Mouse (Mus musculus) monocyte, adult 2 months (primary cell): ENCODE data around the gene Lsm6.

Experiments
- DNase-seq, 2 experiments: peaks; one replicate each; pipeline ENCODE4 v3.0.0; 2022; ENCODE audit warnings: low spot score in 2 of 2, low read depth in 1 of 2

The Lsm6 gene

DNA sequence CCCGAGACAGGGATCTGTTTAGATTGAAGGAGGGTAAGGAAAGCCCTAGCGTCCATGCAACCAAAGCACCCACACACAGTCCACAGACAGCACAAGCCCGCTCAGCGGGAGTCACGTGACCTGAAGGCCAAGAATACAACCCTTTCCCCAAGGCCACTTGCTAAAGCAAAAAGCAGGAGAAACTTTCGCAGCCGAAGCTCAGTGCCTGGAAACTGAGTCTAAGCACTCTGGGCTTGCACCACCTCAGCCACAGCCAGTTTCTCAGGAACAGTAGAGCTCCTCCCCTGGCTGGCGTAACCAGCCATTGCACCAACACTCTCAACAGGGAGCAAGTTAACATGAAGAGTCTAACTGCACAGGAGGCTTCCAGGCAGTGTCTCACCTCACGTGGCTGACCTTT, 13.7 kb downstream of the Lsm6 start:
- DNase-seq, result no peak

DNA sequence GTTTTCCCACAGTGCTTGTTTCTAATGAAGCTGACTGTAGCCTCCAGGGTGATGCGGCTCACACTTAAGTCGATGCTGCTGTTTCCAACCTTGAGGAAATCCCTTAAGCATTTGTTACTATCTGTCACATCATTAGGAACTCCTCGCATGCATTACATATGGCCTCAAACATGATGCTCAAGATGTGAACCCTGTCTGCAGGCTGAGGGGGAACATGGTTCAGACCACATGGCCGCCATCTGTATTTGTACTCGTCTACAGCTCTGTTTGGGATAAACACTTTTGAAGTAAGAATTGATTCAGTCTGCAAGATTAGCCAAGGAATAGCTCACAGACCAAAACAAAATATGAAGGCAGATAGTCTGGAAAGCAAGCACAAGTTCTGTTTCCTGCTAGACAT, 14.9 kb downstream of the Lsm6 start:
- DNase-seq, result no peak

DNA sequence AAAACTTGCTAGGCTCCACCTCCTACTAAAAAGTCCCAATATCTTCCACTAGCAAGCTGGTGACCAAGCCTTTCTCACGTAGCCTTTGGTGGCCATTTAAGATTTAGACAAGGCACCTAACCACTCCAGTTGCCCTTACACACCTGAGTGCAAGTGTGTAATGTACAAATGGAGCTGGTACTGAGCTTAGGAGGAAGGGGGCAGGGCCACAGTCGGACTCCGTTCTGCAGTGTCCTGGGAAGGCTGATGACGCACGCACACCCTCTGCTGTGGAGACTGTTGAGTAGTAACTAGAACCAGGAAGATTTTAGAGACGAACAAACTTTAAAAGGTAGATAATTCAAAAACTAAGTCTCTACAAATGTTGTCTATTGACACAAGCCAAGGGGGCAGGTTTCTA, 19.7 kb downstream of the Lsm6 start:
- DNase-seq, result no peak

DNA sequence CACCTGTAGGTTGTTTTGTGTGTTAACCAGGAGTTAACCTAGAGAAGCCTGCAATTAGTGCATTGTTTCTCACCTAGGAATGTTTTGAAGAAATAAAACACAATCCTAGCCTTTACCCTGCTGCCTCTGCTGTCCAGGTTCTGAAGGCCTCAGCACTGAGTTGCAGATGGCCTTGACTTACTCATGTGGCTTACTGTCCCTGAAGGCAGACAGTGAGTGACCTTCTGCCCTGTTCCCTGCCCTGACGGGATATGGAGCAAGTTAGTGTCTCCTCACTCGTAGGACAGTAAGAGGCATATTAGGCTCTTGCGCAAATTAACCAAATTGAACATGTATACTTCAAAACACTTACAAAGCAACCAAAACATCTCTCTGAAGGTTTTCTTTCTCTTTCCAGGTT, 22.3 kb downstream of the Lsm6 start:
- no peak for DNase-seq

DNA sequence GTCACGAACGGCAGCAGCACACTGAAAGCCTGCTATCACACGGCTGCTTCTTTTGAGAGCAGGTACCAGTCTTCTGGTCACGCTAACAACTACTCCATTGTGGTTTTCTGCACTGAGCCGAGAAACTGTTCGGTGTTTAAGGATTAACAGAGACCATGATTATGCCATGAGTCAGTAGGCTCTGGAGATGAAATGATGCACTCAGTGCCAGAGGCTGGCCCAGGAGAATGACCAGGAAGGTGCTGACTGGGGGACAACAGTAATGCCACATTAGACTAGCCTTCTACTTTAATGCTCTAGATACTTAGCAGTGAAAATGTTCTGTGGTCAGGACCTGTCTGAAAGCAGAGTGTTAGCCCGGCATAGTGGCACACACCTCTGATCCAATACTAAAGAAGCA, 23.0 kb downstream of the Lsm6 start:
- DNase-seq, result no peak

DNA sequence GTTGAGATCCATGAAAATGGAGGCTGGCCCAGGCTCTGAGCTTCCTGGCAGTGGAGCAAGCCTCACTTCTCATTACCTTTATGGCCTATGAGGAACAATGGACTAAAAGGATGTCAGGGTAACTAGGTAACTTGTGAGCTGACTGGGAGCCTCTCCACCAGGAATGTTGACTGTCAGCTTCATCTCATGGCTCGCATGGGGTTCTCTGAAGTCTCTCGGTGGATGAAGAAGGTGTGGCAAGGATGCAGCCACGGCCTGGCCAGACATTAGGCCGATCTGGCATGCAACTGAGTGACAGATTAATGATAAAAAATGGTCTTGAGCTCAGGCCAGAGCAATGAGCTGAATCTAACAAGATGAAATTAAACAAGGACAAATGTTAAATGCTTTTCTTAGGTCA, 27.7 kb downstream of the Lsm6 start:
- DNase-seq, result no peak

DNA sequence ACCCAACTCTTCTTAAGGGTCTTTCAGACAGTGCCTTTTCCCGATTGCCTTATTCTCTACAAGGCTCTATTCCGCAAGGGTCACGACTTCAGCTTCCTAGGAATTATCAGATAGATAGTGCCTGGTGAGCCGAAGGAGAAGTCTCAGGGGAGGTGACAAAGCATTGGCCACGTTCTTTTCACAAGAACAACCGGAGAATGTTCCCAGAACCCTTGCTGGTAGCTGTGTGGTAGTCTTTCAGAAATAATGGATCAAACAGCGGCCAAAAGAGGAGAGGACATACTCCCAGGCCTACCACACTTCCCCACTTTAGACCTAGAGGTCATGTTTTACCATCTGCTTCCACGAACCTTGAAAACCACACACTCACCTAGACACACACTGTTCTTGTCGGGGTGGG, 44.1 kb downstream of the Lsm6 start:
- no peak for DNase-seq

DNA sequence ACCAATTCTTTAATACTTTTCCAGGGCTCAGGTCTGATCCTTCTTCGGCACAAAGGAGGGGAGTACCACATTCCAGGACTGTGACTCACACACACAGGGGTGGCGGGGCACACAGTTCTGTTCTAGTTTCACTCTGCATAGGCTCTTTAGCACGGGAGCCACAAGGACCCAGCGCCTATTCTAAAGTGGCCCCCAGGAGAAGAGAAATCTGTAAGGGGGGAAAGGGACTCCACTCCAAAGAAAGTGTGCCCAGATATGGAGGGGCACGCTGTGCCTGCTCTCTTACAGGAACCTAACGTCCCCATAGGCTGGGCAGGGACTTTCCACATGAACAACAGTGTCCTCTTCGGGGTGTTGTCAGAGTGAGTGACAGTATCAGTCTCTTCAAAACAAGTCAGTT, 49.7 kb downstream of the Lsm6 start:
- DNase-seq, result no peak

DNA sequence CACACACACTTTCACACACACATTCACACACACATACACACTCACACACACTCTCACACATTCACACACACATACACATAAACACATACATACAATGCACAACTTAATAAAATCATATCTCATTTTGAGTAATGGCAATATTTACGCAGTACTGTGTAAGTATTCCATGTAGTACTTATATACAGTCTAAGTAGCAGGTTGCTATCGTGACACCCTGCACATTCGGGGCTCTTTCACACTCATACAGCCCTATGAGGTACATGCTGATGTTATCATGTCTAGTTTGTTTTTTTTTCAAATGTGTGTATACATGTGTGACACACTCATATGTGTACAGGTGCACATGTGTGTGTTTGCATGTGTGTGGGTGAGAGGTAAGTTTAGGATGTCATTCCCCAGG, 50.4 kb downstream of the Lsm6 start:
- no peak for DNase-seq

DNA sequence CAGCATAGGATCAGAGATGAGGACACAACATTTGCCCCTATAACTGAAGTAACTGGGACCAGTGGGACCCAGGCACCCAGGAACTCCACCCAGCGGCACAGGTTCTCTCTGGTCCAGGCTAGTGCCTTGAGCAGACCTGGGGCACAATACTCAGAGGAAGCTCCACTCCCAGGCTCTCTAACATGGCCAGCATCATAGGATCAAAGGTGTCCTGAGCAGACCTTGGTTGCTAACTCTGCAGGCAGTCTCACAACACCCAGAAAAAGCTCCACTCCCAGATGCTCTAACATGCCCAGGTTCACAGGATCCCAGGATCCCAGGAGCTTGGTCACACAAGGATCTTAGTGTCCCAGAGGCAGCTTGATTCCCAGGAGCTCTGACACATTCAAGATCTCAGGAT, 55.4 kb downstream of the Lsm6 start:
- DNase-seq, result no peak

DNA sequence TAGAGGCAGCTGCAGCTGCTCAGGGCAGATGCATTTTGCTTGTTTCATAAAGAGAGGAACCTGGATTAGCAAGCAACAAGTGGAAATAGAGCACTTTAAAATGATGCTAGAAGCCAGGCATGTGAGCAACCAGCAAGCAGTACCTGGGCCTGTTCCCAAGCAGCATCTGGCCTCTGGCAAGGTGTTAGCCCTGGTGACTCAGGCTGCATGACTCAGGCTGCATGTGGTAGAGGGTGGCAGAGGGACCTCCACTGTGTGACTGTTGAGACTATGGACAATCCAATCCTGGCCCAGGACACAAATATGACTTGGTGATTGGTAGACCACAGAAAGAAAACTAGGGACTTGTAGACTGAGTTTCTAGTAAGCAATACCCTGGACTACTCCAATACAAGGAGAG, 56.0 kb downstream of the Lsm6 start:
- DNase-seq, result no peak

DNA sequence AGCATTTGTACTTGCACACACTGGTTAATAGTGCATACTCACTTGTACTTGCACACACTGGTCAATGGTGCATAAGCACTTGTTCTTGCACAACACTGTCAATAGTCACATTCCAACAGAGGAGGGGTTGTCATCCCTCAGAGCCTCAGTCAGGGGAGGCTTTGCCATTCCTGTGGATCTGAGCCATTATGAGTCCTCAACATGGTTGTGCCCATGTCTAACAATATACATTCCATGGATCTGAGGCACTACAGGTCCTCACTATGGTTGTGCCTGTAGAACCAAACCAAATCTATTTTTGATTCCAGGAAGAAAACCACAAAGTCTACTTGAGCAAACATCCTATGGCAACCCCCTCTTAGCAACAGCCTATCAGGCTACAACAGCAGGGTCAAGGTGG, 61.8 kb downstream of the Lsm6 start:
- no peak for DNase-seq

DNA sequence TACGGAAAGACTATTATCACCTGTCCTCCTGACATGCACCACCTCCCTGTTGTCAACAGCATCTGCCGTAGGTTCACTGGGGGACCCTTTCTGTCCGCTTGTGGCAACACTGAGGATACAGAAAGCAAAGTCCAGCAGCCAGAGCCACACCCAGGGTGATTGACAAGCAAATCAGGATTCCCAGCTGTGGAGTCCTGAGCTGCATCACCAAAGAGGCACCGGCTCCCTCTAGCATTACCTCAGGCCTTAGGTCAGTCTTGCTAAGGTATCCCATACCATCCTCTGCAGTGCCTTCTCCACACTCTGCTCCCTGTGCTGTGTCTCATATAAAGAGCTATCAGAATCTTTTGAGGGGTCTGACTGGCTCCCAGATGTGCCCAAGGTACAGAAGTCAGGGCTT, 66.0 kb downstream of the Lsm6 start:
- no peak for DNase-seq
